In the genomic region with DNA sequence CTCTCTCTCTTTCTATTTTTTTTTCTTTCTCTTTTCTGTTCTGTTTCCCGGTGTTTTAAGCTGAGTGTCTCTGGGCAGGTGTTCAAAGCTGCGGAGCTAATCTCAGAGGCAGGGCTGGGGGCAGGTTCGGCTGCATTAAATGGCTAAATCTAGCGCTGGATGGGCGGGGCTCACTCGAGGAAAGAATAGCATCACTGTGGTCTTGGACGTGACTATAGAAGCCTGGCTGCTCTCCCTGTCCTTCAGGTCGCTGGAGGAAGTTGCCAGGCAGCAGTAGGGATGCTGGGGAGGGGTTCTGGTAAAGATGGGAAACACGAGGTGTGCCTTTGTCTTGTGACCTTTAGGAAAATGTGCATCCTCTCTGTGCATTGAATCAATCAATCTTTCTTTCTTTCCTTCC, we compare ENCODE assay signal across 15 mouse cellular contexts.
A peak's percentile ranks its signal among the peaks of the same experiment; 100 is the strongest.
DNase-seq lines count a peak whose midpoint lies in the region; ATAC-seq lines count a peak whose summit lies in the region.
"Had no signal": no experiment of that assay in that cellular context is flagged by ENCODE, and none has a peak within 500 bp of the region (broad histone marks: within the 10 kb centered on the region; RNA-seq: fewer than 3 reads in every experiment).

No protein-coding gene starts in this region.

- intact Hi-C loops in left cerebral cortex, postnatal 10 days (cut with DNase I), result no loop called here

- H3K4me2 ChIP-seq in midbrain, embryonic 14.5 days (ENCODE audit: low read length), result no peak overlapping the region
- no peak overlapping the region for H3K4me2 ChIP-seq in midbrain, embryonic 15.5 days
- H3K4me2 ChIP-seq: embryonic facial prominence, embryonic 12.5 days; heart, embryonic 13.5 days; limb, embryonic 13.5 days had no signal

- H3K9me3 ChIP-seq in midbrain, embryonic 14.5 days (ENCODE audit: control insufficient read depth, low read length), result no peaks in the 10 kb centered on the region
- no peaks in the 10 kb centered on the region for H3K9me3 ChIP-seq in midbrain, embryonic 15.5 days
- H3K9me3 ChIP-seq: embryonic facial prominence, embryonic 12.5 days; heart, embryonic 13.5 days; limb, embryonic 13.5 days; megakaryocyte, embryonic 14.5 days had no signal

- H3K9ac ChIP-seq in midbrain, embryonic 14.5 days (replicated peaks; ENCODE audit: low read length), result no peak overlapping the region
- H3K9ac ChIP-seq in midbrain, embryonic 15.5 days, result no peak overlapping the region
- H3K9ac ChIP-seq: embryonic facial prominence, embryonic 12.5 days; heart, embryonic 13.5 days; limb, embryonic 13.5 days had no signal

- H3K4me1 ChIP-seq in midbrain, embryonic 14.5 days (ENCODE audit: control insufficient read depth, insufficient read depth, low read length), result no peaks in the 10 kb centered on the region
- peaks cover 3% of the 10 kb centered on the region; the same call in 1 of the 2 replicates for H3K4me1 ChIP-seq in midbrain, embryonic 15.5 days

- 21% methylated on average over 9 of the region's 9 CpGs for WGBS in midbrain, embryonic 14.5 days
- 23% methylated on average over 9 of the region's 9 CpGs for WGBS in midbrain, embryonic 15.5 days

- peak; percentile 16 for DNase-seq in midbrain, embryonic 14.5 days
- peak; percentile 11 to 33 for DNase-seq in frontal cortex, postnatal 25 days (ENCODE audit: low spot score in 2 of 2)
- peak; percentile 38 to 57 for DNase-seq in left cerebral cortex, postnatal 10 days (ENCODE audit: extremely low spot score in 1 of 2, low spot score in 2 of 2)
- no peak for DNase-seq in gastrocnemius, postnatal 25 days
- no peak for DNase-seq in adrenal gland, adult 2 months
- no peak for DNase-seq in urinary bladder, postnatal 14 days (ENCODE audit: low spot score)
- DNase-seq: cerebellum, adult 18-20 months; kidney, postnatal 14 days; lung, adult 18-20 months had no signal

- H3K27ac ChIP-seq in midbrain, embryonic 14.5 days (replicated peaks; ENCODE audit: low read depth, low read length), result no peak overlapping the region
- no peak overlapping the region for H3K27ac ChIP-seq in midbrain, embryonic 15.5 days
- H3K27ac ChIP-seq: embryonic facial prominence, embryonic 12.5 days; heart, embryonic 13.5 days; limb, embryonic 13.5 days had no signal

- no peaks in the 10 kb centered on the region for H3K36me3 ChIP-seq in midbrain, embryonic 14.5 days (ENCODE audit: control insufficient read depth, insufficient read depth, low read length)
- no peaks in the 10 kb centered on the region for H3K36me3 ChIP-seq in midbrain, embryonic 15.5 days (replicated peaks)
- H3K36me3 ChIP-seq: embryonic facial prominence, embryonic 12.5 days; heart, embryonic 13.5 days; limb, embryonic 13.5 days had no signal

- ATAC-seq in midbrain, embryonic 14.5 days (ENCODE audit: low FRiP score, low TSS enrichment), result no peak
- ATAC-seq in midbrain, embryonic 15.5 days (replicated peaks), result no peak
- ATAC-seq: forebrain, embryonic 14.5 days had no signal

- H3K4me3 ChIP-seq in midbrain, embryonic 14.5 days (replicated peaks; ENCODE audit: low read depth, low read length), result no peak overlapping the region
- no peak overlapping the region for H3K4me3 ChIP-seq in midbrain, embryonic 15.5 days
- H3K4me3 ChIP-seq: embryonic facial prominence, embryonic 12.5 days; heart, embryonic 13.5 days; limb, embryonic 13.5 days; megakaryocyte, embryonic 14.5 days had no signal

- no peaks in the 10 kb centered on the region for H3K27me3 ChIP-seq in midbrain, embryonic 14.5 days (ENCODE audit: control insufficient read depth, insufficient read depth, low read length)
- no peaks in the 10 kb centered on the region for H3K27me3 ChIP-seq in midbrain, embryonic 15.5 days (replicated peaks)
- H3K27me3 ChIP-seq: embryonic facial prominence, embryonic 12.5 days had no signal

Comparison
In these comparisons a context has a peak if more than half of its experiments do, and no peak if none do; other contexts are left out.
1. DNase-seq: peak in midbrain, embryonic 14.5 days (single experiment), frontal cortex, postnatal 25 days (2 of 2) and left cerebral cortex, postnatal 10 days (2 of 2); none in gastrocnemius, postnatal 25 days (single experiment), adrenal gland, adult 2 months (single experiment) and urinary bladder, postnatal 14 days (single experiment).